Mouse (Mus musculus): ENCODE measurements around the gene 9230102O04Rik. TPM values are rescaled to one million over a fixed set of nuclear protein-coding genes. Genes with fewer than 3 reads are reported as not detected.

9230102O04Rik gene
- not detected for polyA plus RNA-seq (2012; fragmentation: generic; extraction: Trizol)

DNA sequence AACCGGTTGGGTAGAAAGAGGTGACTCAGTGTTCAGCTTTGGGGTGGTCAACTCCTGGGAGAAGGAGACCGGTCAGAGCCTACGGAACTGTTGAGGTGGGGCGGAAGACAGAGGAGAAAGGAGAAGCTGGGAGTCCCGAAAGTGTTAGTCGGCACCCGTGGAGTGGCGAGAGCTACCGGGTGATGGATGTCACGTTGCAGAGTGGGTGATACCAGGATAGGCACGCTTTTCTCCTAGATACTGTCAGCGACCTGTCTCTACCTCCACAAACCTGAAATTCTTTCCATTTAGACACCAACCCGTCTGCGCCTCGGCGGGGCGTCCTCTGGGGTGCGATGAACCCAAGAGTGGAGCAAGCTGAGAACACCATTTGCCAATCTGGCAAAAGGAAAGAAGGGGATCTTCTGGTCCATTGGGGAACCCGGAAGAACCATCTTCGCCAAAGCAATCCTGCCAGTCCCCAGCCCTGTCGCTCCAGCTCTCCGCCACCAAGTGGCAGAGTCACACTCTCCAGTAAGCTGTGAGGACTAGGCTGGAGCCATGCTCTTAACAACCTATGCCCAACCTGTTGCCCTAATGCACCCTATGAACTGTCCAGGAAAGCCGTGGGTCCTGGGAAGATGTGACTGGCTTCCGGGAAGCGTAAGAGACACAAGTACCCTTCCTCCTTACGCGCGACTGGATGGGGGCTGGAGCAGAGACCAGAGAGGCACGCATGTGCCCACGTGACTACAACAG is at the start of gene 9230102O04Rik:
TSS of gene 9230102O04Rik (minus strand) at position 628 of the 738 bp plus-strand sequence.

DNA sequence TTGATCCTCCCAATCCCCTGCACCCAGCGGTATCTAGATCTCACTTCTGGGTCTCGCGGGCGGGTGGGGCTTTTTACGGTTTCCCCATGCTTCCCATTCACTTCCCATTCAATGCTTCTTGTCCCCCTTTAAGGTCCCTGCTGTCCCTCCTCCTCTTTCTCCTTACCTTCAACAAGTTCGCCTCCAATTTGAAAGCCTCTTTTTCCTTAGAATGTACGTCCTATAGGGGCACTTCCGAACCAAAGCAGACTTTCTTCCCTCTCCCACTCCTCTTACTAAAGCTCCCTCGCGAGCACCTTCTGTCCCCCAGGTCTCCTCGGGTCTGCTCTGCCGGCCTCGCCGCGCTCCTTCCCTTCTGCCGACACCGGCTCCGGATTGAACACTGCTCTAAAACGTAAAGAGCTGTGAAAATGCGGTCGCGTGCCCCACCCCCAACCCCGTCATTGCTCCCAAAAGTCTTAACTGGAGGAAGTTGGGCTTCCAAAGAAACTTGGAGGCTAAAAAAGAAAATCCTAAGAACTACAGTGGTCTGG is 377 bp upstream of the 9230102O04Rik start, which contains the start of gene Gata3:
TSS of gene Gata3 (minus strand) at position 384 of the 533 bp plus-strand sequence.

DNA sequence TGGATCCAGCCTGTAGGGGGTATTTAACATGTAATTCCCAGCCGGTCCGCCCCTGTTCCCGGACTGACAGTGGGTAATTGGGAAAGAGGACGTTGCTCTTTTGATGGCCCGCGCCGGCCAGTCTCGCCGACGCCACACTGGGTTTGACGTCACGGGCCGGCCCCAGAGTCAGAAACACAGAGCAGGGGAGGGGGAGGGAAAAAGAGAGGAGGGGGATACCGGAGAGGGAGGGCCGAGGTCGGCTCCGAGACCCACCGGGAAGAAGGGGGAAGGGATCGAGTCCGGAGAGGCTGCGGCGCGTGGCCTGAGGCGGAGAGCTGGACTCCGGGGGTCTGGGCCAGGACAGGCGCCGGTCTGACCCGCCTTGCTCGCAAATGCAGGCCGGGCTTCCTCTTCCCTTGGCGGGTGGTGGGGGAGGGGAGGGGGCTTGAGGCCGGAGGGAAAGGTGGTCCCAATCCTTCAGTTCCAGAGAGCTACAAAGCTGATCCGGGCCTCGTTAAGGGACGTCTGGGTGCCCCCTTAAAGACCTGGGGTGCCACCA is 8.2 kb downstream of the 9230102O04Rik start, which contains the start of gene 4930412O13Rik:
TSS of gene 4930412O13Rik (plus strand) at position 202 of the 541 bp plus-strand sequence.

Other genes starting within 250 kb of the 9230102O04Rik start
- gene 4930412O13Rik, start 8.3 kb downstream of the 9230102O04Rik start, polyA plus RNA-seq (2012; fragmentation: generic; extraction: Trizol): not detected
- gene Gata3, start 494 bp upstream of the 9230102O04Rik start, polyA plus RNA-seq (2012; fragmentation: generic; extraction: Trizol): 1 to 10 TPM; 1.2 to 9.1 TPM
- 1 to 10 TPM; 3.6 to 9.0 TPM for gene Taf3, start 159.1 kb upstream of the 9230102O04Rik start, polyA plus RNA-seq (2012; fragmentation: generic; extraction: Trizol)
- 100 to 1,000 TPM; 300 to 379 TPM for gene Atp5c1, start 191.0 kb upstream of the 9230102O04Rik start, polyA plus RNA-seq (2012; fragmentation: generic; extraction: Trizol)
- gene Kin, start 191.1 kb upstream of the 9230102O04Rik start, polyA plus RNA-seq (2012; fragmentation: generic; extraction: Trizol): 1 to 10 TPM; 1.9 to 6.9 TPM
- gene Itih2, start 241.9 kb upstream of the 9230102O04Rik start, polyA plus RNA-seq (2012; fragmentation: generic; extraction: Trizol): 10 to 100 TPM in 1 of 2 experiments, under 1 TPM in 1; 0.11 to 13.8 TPM